Mouse (Mus musculus): ENCODE measurements around the gene Faah.

DNA sequence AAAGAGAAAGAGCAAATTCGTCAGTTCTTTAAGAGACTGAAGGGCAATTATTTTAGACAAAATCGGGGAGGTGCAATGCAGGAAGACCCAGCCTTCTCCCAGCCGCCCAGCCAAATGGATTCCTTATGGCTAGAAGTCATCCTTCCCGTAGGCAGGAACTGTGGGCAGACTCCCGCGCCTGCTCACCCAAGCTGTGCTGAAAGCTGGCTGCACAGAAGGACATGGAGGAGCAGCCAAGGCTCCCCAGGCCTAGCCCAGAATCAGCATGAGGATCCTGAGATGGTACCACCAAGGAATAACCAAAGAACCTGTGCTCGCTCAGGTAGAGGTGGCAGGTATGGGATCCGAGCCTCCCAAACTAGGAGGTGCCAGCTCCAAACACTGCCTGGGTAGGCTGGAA, 1.7 kb downstream of the Faah start:
- TF ChIP-seq CTCF (IDR thresholded peaks at IDR 0.05; ENCODE audit: low read depth) (no peak), EP300 (optimal IDR thresholded peaks at IDR 0.05) (no peak)
